Mouse (Mus musculus): ENCODE data around the gene Sel1l.
"Not testable (repeated sequence)": the region's sequence is repeated elsewhere in the genome, so short reads cannot be mapped to it uniquely, and the experiment has no call there.

The Sel1l gene

DNA sequence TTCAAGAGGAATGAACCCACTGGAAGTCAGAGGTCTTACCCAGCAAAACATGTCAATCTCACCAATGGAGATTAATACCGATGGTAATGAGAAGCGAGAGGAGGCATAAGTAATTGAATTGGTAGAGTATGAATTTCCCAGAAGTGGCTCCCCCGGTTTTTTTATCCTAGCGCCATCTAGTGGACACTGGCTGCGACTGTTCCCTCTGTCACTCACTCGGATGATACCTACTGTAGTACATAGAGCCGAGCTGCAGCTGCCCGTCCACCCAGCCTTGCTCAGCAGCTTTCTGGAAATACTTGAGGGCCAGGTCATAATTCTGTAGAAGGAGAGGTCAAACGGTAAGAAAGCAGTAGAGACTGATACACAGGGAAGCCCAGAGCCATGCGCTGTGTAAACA, 33.0 kb downstream of the Sel1l start:
- peak; percentile 66 for DNase-seq

- no peak for DNase-seq
Measured at GRCm38 (mm10) chr12:91815552-91815951, 33.4 kb downstream of the Sel1l start.

GRCm38 (mm10) chr12:91808911-91809310, 40.0 kb downstream of the Sel1l start:
- no peak for DNase-seq

DNA sequence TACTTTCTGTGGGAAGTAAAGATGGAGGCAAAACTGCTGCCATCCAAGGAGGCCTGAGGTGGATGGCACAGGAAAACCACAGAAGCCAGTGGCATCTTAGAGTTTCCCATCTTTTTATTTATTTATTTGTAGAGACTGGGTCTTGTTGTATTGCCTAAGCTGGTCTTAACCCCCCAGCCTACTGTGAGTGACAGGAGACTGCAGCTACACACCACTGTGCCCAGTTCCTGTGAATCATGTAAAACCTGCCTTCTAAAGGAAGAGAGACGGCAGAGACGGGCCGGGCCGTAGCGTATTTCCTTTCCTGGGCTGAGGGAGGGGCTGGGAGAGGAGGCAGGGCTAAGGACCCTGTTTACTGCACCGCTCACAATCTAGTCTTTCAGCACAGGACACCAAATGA, 41.2 kb downstream of the Sel1l start:
- DNase-seq: no peak

GRCm38 (mm10) chr12:91807095-91807494, 41.9 kb downstream of the Sel1l start:
- no peak for DNase-seq

- no peak for DNase-seq
Measured at GRCm38 (mm10) chr12:91804262-91804661, 44.7 kb downstream of the Sel1l start.

GRCm38 (mm10) chr12:91803207-91803932, 45.6 kb downstream of the Sel1l start:
- DNase-seq: peak in 1 of 2 experiments; percentile 11

DNA sequence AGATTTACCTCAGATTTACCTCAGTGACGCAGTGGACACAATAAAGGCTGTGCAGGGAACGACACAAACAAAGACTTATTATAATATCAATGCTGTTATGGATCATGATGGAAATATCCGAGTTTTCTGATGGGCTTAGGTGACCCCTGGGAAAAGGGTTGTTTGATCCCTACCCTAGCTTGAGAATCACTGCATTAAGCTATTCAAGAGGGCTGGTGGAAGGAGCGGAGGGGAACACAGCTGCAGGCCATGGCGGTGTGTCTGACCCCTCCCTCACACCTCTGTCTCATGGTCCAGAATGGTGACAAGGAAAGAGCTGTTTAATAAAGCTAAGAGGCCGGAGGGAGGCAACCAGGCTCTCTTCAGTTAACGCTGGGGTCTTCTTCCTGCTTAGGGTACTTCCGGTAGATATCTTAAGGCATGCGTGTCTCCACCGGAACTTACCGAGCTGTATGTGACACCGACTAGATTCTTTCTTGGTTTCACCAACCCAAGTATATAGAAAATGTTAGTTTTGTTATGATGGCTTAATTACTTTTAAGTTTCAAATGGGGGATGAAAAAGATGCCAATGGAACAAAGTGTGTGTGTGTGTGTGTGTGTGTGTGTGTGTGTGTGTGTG, 46.3 kb downstream of the Sel1l start:
- DNase-seq: no peak

DNA sequence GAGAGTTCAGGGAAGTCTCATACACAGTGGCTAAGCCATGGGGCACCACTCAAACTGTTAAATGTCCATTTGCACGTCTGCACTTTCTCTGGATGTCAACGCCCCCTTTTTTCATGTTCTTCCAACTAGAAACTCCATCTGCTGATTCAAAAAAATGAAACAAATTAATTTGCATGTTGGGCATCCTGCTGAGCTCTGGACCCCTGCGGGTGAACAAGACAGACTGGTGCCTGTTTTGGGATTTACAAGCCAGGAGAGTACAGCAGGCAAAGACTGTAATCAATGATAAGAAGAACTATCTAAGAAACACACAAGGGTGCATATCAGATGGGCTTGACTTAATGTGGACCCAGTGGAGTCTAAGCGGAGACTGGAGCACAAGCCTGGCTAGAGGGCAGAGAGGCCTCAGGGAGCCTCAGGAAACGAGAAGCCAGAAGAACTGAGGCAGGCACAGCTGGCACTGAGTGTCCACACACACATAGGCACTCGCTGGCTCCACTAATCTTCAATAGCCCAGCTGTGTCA, 48.0 kb downstream of the Sel1l start:
- no peak for DNase-seq

DNA sequence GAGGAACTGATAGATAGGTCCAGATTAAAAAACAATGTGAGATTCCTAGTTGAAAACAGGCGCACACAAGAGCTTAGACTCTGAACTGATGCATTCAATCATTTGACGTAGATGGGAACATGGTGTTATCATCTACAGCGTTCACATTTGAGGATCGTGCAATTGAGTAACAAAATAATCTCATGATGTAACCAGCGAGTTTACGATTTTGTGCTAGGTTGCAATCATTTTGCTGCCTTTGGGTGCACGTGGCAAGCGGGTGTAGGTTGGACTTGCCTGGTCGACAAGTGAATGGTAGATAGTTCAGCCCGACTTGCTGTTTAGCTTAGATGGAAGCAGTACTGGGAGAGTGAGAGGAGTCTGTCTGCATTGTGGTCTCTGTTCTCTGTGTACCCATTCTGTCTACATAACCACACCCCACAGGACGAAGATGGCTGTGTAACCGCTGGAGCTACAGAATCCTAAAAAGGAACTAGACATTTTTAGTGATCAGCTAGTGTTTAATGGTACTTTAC, 49.1 kb downstream of the Sel1l start:
- DNase-seq: no peak

- peak; percentile 38 to 48 for DNase-seq
Measured at GRCm38 (mm10) chr12:91799379-91799773, 49.6 kb downstream of the Sel1l start.

GRCm38 (mm10) chr12:91798720-91799378, 50.1 kb downstream of the Sel1l start:
- DNase-seq: peak; percentile 28 to 29

- no peak for DNase-seq
Measured at GRCm38 (mm10) chr12:91796774-91797173, 52.2 kb downstream of the Sel1l start.

GRCm38 (mm10) chr12:91793266-91793665, 55.7 kb downstream of the Sel1l start:
- no peak for DNase-seq

- no peak for DNase-seq
Measured at GRCm38 (mm10) chr12:91791822-91792221, 57.1 kb downstream of the Sel1l start.

DNA sequence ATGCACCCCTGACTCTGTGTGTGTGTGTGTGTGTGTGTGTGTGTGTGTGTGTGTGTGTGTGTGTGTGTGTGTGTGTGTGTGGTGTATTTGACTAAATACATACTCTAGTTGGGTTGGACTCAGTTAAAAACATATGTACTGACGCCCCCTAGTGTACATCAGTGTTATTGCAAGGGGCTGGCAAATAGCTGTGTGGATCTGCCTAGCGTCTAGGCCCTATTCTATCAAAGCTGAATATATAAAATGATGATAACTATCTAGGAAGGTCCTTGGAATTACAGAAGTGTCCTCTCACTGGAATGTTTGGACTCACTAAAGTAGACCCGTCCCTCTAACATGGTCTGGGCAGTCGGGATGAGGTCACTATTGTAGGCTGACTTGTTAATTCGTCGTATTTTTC, 59.2 kb downstream of the Sel1l start:
- peak; percentile 81 to 85 for DNase-seq

GRCm38 (mm10) chr12:91788446-91788845, 60.5 kb downstream of the Sel1l start:
- DNase-seq: not testable (repeated sequence)

GRCm38 (mm10) chr12:91787959-91788437, 61.0 kb downstream of the Sel1l start, which contains the start of gene Ston2:
TSS of gene Ston2 (minus strand) at chr12:91788387.
- DNase-seq: no peak

DNA sequence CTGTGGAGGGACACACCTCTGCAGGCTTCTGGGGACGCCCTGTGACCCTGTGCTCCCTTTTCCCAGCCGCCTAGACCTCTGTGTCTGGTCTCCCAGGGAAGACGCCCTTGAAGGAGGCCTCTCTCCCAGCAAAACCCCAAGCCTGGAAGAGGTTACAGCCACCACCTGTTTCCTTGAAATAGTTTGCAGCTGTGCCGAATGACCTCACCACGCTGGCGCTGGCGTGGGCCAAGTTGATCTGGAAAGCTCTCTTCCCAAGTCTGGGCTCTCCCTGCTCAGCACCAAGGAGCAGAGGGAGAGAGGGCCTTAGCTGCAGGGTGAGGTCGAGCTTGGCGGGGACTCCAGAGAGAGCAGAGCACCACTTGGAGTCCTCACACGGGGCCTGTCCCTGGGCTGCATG, 62.6 kb downstream of the Sel1l start:
- DNase-seq: no peak

- DNase-seq: no peak
Measured at GRCm38 (mm10) chr12:91781432-91781831, 67.5 kb downstream of the Sel1l start.

DNA sequence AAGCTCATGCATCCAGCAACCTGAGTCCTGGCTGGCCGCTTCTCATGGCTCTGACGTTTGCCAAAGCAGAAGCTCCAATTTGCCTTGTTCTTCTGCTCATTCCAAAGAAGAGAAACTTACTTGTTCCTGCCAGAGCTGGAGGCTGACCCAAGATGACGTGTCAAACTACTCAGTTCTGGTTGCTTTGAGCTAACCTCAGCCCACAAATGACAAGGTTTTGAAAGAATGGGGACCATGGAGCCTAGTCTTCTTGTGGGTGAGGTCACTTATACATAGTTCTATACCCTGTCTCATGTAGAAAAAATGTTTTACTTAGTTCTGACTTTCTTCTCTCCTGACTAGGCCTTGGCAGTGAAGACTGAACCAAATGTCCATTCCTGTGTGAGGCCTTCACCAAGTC, 68.4 kb downstream of the Sel1l start:
- no peak for DNase-seq

GRCm38 (mm10) chr12:91779004-91779365, 70.0 kb downstream of the Sel1l start:
- peak; percentile 62 to 69 for DNase-seq
